Mouse (Mus musculus) frontal cortex, postnatal 25 days (tissue): ENCODE results near the gene Tjap1.

Source experiments
- DNase-seq, 2 experiments: peaks; one replicate each; pipeline ENCODE4 v3.0.0; 2022; ENCODE audit warnings: low spot score in 2 of 2

The Tjap1 gene

DNA sequence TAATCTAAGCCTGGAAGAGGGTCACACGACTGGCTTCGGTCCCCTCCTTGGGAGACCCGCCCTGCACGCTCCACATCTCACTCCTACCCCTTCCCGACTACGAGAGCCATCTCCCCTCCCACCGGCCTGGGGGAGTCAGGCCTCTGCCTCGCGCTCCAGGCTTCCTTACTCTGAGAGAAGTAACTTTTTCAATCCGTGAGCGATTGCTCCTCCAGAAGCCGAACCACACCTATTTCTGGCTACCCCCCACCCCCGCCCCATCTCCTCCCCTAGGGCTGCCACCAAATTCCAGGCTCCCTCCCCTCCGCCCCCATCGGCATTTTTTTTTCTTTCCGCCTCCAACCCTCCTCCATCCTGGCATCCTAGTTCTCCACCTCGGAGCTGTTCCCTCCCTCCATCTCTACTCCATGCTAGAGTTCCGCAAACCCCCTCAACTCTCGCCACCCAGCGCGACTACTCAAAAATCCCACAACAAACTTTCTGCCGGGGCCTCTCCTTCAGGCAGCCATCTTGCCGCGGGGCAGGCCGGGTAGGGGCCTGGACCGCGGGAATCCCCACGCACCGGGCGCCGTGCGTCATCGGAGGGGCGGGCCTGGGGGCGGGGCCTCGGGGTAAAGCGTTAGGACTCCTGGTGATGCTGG is at the start of gene Tjap1:
Gene Tjap1, minus strand, starts transcription at position 544 of the 641 bp plus-strand sequence.
- DNase-seq: peak; percentile 53 to 72

DNA sequence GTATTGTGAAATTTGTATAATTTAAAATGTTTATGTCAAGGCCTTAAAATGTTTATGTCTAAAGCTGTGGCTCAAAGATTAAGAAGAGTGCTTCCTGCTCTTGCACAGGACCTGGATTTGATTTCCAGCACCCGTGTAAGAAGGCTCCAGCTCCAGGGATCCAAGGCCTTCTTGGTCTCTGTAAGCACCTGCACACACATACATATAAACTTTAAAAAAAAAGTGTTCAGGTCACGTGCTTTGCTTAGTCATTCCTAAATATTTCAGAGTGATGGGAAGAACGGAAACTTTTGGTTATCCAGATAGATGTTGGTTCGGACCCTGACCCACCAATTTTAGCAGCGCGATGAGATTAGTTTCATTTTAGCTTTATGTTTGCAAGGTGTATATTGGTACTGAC is 45.9 kb upstream of the Tjap1 start:
- no peak for DNase-seq

DNA sequence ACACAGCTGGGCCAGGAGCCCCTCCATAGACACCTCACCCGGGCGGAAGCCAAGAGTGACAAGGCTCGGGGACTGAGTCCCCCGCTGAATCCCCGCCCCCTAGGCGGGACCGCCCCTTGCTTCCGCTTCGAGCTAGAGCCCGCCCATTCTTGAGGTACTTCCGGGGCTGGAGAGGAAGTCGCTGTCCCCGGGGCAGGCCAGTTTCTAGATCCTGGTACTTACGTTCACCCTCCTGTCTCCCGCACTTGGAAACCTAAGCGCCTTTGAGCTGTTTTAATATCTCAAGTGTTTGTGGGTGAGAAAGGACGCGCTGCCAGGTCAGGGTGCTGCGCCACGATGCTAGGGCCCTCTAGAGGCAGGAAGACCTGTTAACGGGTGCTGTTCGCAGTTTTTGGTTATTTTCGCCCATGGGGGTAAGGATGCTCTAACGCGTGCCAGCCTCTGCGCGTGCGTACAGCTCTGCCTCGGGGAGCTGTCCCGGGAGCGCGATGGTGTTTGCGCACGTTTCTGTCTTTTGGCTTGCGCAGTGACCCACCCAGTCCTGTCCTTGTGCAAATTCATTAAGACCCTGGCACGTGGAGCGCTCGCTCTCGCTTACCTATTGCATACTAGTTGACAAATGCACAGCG is 45.2 kb upstream of the Tjap1 start, which contains the start of gene Abcc10:
Gene Abcc10, minus strand, starts transcription at position 447 of the 629 bp plus-strand sequence.
- peak; percentile 80 to 87 for DNase-seq

DNA sequence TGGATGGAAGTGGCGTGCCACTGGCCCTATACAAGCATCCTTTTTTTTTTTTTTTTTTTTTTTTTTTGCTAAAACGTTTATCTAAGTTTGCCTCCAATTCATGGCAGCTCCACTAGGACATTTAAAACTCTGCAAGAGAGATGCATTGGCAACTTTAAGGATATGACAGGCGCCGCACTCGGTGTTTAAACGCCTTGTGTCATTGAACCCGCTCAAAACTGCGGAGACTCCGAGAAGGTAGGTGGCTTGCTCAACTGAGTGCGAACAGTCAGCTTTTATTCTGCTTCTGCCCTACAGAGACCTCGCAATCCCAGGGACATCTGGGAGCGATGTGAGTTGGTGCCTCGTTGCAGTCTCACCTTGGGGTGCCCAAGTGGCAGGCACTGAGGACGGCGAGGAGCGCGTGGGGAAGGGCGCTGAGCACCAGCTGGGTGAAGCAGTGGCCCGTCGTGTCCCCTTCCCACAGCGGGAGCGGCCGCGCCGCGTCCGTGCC is 44.6 kb upstream of the Tjap1 start:
- no peak for DNase-seq

DNA sequence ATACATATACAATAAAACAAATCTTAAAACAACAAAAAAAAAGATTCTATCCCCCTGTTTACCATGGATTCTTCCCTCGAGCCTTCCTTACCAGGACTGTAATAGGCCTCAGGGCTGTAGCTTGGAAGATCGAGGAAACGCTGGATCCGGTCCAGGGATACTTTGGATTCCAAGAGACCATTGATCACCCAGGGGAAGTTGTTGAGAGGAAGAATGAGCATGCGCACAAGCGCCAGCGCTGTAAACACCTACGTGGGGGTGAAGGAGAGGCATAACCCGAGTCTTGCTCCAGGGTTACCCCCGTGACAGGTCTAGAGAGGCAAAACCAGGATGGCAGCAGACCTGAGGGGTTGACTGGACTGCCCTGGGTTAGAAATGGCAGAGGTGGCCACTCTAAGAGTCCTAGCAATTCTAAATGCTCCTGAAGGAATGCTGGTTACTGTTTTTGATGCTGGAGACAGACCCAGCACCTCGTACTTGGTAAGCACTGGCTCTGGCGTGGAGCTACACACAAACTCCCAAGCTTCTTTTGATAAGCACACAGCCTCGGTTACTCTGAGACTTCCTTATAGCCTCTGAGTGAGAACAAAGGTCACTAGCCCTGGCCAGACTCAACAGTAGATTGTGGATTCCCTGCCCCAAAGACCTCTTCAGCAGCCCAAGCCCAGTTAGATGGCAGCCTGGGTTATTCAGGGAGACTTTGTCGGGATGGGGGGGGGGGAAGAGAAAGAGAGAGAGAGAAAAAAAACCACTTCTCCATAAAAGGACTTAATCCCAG is 39.4 kb upstream of the Tjap1 start:
- DNase-seq: no peak

DNA sequence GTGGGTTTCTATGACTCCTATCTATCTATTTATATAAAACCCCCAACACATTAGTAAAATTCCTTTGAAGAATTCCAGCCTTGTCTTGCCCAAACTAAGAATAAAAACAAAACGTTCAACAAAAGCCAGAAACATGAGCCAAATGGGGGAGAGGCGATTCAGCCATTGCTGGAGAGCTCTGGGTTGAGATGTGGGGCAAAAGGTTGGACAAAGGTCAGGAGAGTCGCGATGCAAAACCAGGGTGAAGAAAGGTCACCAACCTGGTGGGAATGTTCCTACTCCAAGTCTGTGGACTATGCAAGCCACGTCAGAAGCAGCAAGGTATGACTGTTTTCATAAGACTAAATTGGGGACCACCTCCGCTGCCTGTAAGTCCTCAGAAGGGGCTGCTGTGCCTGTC is 37.7 kb upstream of the Tjap1 start:
- DNase-seq: no peak

DNA sequence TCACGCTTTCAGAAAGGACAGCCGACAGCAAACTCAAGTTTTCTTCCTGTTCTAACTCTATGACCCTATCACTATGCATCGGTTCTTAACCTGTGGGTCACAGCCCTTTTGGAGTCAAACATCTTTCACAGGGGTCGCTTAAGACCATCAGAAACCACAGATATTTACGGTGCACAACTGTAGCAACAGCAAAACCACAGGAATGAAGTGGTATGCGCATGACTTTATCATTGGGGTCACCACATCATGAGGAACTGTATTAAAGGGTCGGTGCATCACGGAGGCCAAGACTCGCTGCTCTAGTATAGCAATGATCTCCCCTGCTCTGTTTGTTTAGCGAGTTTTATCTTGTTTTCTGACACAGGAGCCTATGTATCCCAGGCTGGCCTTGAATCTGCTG is 33.0 kb upstream of the Tjap1 start:
- DNase-seq: no peak

DNA sequence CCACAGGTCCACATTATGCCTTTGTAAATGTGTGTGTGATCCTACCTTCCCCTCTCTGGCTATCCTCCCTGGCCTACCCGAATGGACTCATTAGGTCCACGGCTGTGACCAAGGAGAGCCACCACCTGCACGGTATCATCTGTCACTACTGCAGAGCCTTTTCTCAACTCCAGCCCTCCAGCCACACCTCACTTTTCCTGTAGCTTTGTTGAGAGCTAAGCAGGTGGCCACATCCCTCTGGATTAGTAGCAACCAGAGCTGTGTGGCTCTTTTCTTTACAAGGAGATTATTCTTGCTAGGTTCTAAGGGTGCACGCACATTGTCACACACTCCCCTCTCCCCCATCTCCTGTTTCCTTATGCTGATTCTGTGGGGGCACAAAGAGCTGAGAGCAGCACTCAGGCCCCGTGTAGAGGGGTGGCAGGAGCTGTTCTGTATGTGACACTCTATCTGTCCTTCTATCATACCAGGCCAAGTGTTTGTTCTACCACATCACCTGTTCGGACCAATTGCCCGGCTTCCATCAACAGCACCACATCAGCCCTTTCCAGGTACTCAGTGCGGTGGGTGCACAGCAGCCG is 30.4 kb upstream of the Tjap1 start:
- DNase-seq: no peak

DNA sequence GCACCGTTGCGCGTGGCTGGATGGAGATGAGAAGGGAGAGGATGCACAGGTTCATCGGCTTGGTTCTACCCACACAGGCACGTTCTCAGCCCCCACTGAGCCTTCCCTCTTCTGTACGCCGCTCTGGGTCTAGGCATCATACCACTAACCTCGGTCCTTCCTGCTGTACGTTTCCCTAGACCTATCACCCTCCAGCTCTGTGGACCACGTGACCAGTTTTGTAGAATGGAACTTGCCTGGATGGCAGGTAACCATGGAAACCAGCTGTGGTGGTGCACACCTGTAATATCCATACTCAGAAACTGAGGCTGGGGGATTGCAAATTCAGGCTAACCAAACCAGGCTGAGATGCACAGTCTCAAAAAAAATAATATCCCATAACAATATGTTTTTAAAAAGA is 27.7 kb upstream of the Tjap1 start:
- no peak for DNase-seq

DNA sequence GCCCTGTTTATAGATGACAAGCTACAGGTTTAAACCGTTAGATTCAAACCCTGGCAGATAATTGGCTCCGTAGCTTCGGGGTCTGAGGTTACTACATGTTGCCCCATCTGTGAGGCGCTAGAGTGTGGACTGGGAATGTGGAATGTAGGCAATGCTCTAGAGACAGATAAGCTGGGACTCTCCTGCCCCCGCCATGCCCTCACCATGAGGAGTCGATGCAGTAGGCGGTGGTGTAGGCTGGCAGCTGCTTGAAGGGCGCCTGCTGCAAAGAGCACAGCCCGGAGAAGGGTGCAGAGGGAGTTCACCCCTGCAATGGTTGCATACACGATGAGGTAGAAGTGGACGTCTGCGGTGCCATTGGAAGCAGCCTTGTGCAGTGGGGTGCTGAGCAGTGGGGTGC is 27.0 kb upstream of the Tjap1 start:
- no peak for DNase-seq

DNA sequence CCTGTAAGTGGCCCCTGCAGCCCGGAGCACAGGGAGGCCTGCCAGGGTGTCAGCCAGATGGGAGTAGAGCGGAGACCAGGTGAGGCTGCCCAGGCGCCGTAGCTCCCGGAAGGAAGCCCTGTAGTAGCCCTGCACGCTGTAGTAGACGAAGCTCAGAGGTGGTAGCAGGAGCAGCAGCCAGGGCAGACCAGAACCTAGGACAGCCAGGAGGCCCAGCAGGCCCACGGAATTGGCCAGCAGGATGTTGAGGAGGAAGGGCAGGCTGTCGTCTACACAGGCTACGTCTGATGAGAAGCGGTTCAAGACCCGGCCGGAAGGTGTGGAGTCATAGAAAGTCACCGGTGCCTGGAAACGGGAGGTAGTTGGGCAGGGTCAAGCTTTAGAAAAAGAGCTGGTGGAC is 24.1 kb upstream of the Tjap1 start:
- no peak for DNase-seq

DNA sequence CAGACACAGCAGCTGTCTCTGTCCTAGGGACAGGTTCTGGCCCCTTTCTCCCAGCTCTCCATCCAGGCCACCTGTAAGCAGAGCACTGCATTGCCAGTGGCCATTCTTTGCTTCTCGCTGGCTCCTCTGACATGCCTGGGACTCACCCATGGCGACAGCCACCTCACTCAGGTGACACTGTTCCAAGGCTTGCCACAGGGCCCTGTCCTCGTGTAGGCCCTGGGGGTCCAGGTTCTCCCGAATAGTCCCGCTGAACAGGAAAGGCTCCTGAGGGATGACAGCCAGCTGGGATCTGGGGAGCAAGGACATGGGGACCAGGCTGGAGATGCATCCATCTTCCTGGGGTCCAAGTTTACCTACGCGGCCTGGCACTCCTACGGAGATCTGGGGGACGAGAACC is 21.4 kb upstream of the Tjap1 start:
- no peak for DNase-seq

DNA sequence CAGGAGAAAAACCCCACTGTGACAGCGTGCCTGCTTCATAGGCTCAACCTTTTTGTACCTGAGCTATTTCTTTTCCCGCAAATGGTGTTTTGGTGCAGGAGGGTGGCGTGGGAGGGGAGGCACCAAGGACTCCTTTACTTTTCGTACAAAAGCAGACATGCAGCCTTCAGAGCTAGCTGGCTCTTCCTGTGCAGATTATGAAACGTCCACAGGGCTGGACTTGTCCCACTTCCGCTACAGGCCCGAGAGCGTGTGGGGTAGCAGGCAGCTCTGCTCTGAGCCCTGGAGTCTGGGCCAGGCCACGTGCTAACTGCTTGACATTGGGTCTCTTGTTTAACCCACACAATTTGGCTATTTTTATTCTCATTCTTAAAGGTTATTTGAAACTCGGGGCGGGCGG is 19.1 kb upstream of the Tjap1 start:
- no peak for DNase-seq

DNA sequence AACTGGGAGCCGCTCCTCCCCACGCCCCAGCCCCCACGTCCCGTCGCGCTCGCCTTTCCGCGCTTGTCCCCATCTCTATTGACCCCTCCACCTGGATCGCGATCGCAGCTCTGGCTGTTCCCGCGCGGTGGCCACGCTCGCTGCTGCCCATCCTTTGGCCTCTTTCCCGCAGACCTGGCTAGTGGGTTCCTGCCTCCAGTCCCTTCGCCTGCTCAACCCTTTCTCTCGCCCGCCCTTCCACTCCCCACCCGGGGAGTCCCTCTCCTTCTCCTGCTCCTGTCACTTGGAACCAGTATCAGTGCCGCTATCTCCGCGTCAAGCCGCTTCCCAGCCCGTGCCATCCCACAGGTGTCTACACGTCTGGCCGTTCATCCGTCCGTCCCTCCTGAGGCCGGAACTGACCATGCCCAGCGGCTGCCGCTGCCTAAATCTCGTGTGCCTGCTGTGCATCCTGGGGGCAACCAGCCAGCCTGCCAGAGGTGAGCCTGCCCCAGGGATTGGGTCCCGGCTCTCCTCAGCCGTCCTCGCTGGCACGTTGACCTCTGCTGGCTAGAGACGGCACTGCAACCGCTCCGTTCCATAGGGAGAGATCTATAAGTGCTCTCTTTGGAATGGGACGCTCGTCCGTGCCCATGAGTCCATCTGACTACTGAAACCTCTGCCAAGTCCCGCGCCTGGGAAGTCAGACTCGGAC is 15.5 kb upstream of the Tjap1 start:
- peak; percentile 82 to 83 for DNase-seq

DNA sequence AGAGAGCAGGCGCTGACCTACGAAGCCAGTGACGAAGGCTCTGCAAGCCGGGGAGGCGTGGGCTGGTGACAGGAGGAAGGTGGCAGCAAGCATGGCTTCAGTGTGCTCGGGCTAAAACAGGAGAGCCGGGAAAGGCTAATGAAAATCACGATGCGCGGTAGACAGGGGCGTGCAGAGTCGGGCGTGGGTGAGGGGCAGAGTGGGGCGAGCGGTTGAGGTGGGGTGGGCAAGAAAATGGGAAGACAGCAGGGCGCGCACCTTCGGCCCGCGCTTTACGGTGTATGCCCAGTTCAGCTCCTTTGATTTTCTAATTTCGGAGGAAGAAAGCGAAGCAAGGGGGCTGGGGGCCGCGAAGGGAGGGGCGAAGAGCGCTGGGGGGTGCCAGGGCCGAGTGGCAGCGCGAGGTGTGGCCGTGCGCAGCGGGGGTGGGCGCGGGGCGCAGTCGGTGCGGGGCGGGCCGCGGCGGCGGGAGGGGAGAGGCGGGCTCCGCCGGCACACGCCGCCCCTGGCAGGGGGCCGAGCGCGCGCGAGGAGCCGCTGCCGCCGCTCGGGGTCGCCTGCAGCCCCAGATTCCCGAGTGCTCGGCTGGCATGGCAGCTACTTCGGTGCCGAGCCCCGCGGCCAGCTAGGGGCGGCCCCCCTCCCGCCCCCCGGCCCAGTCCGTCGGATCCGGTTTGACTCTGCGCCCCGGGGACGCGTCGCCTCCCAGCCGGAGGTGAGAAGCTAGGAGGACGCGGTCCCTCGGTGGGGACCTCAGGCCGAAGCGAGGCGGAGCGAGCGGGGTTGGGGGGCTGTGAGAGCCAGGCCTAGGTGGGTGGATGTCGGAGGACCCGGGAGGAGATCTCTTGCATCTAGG is 14.8 kb upstream of the Tjap1 start, which contains the start of gene Dlk2:
Gene Dlk2, plus strand, starts transcription at position 58 of the 856 bp plus-strand sequence.
- DNase-seq: no peak

DNA sequence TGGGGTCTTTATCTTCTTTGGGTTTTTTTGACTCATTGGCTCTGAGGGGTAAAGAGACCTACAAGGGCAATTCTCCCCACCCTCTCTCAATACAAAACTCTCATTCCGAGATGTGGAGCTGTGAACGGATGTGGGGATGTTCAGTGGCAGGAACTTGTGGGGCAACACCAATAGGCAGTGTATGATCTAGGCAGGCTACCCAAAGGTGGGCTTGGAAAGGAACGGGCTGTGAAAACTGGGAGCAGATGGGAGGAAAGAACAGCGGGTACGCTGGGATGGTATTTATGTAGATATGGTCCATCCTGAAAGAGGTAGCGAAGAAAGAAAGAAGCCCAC is 14.2 kb upstream of the Tjap1 start:
- DNase-seq: no peak

DNA sequence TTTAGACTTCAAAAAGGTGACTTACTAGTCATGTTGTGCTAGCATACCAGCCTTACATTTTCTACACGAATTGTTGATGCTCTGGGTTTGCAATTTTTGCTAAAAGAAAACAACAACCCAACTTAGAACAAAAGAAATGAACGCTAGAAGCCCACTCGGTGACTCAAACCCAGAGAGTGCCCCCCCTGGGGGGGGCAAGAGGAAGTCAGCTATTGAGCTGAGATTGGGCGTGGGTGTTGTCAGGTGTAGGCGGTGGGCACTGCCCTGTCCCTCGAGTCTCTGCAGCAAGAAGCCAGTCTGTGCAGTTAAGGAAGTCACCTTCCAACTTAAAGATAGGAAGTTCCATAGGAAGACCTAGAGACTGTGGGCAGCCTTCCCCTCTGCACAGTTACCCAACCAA is 13.8 kb upstream of the Tjap1 start:
- no peak for DNase-seq

DNA sequence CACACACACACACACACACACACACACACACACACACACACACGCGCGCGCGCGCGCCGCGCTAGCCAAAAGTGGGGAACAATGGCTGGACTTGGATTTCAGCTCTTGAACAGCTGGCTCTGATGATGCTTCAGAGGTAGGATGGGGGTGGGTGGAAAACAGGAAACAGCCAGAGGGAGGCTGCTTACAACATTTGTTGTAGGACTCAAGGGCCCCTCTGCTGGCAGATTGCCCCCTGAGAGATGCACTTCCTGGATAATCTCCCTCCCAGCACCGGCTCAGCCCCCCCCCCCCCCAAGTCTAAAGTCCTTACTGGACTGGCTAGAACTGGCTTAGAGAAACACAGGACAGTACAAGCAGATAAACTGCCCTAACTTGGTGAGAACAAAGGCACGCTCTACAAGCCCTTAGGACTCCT is 4.9 kb upstream of the Tjap1 start:
- no peak for DNase-seq

DNA sequence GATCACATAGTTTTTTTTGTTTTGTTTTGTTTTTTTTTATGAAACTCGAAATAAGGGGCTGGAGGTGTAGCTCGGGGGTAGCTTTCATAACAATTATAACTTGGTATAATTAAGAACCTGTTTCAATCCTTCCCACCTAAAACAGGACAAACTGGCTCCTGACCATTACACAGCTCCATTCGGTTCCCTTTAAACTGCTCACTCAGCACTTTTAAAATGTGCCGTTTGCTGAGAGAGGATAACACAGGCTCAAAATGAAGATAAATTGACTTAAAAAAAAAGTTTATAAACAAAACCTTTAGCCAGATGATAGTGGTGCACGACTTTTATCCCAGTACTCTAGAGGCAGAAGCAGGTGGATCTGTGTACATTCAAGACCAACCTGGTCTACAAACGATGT is 2.6 kb upstream of the Tjap1 start:
- DNase-seq: no peak

DNA sequence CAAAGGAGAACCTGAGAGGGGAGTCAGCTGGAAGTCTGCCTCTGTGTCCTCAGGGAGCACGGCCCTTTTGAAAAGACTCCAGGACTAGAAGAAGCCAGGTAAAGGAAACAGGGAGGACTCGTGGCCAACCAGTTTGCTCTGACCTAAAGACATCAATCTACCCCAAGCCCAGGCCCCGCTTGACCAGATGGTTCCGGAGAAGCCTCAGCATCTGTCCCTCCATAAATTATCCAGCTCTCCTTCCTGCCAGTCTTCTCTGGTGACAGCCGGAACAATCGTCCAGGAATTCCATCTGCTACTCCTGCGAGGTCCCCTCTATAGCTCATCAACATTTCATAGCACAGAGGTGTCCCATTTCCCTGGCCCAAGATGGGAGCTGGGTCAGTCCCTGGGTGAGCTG is 1.8 kb upstream of the Tjap1 start:
- DNase-seq: no peak

DNA sequence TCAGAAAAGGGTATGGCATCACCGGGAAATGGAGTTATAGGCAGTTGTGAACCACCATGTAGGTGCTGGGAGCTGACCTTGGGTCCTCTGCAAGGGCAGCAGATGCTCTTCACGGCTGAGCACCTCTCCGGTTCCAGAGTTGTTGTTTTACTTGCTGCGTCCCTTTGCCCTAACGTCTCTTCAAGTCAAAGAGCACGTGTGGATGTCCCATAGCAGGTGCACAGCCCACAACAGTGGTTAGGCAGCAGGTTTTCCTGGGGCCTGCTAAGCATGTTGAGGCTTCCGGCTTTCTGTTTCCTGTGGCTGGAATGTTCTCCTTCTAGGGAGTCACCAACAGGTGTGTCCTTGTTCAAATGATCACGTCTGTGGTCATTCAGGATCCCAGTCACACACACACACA is 1.1 kb upstream of the Tjap1 start:
- DNase-seq: no peak
